Mouse (Mus musculus) myocyte (in vitro differentiated cells): ENCODE measurements around the gene Mink1. TPM values are rescaled to one million over a fixed set of nuclear protein-coding genes. Genes with fewer than 3 reads are reported as not detected.
"Not testable (repeated sequence)": the region's sequence is repeated elsewhere in the genome, so short reads cannot be mapped to it uniquely, and the experiment has no call there.

ENCODE experiments used
- H3K27me3 ChIP-seq: one replicate; pipeline ENCODE4 v1.6.1; 2011; ENCODE audit not compliant: control insufficient read depth, insufficient read depth, insufficient read length
- H3K36me3 ChIP-seq: one replicate; pipeline ENCODE4 v1.6.1; 2011; ENCODE audit not compliant: control insufficient read depth, insufficient read depth
- H3K4me2 ChIP-seq: one replicate; pipeline ENCODE4 v1.6.1; 2011; ENCODE audit warnings: low read depth, control low read depth
- H3K4me3 ChIP-seq: one replicate; pipeline ENCODE4 v1.5.1; 2011; ENCODE audit warnings: mild to moderate bottlenecking, control low read depth, moderate library complexity
- H3K79me2 ChIP-seq: one replicate; pipeline ENCODE4 v1.6.1; 2011; ENCODE audit not compliant: control insufficient read depth, insufficient read depth
- H3ac ChIP-seq: one replicate; pipeline ENCODE4 v1.6.1; 2011; ENCODE audit not compliant: control insufficient read depth, insufficient read length
- CEBPB ChIP-seq: IDR thresholded peaks from 2 replicates; pipeline ENCODE4 v1.6.1; 2011; ENCODE audit warnings: mild to moderate bottlenecking, moderate library complexity; ENCODE audit not compliant: poor library complexity, insufficient read depth, severe bottlenecking
- E2F4 ChIP-seq: IDR thresholded peaks from one replicate; pipeline ENCODE4 v1.6.1; 2011; ENCODE audit warnings: mild to moderate bottlenecking, control low read depth, moderate library complexity; ENCODE audit not compliant: insufficient read depth
- MAX ChIP-seq: IDR thresholded peaks from one replicate; pipeline ENCODE4 v1.6.1; 2011; ENCODE audit warnings: low read depth, mild to moderate bottlenecking, control low read depth
- MYOD1 ChIP-seq, 3 experiments: IDR thresholded peaks; one replicate each; pipeline ENCODE4 v1.6.1; 2011; ENCODE audit warnings: control low read depth in 2 of 3, low read depth in 2 of 3, mild to moderate bottlenecking in 2 of 3, moderate library complexity in 1 of 3; ENCODE audit not compliant: insufficient read length in 2 of 3, control insufficient read depth in 1 of 3
- MYOG ChIP-seq, 3 experiments: IDR thresholded peaks; one replicate each; pipeline ENCODE4 v1.6.1; 2011; ENCODE audit warnings: control low read depth in 2 of 3, low read depth in 2 of 3, mild to moderate bottlenecking in 2 of 3; ENCODE audit not compliant: insufficient read length in 2 of 3, control insufficient read depth in 1 of 3, insufficient read depth in 1 of 3
- POLR2A ChIP-seq: IDR thresholded peaks from one replicate; pipeline ENCODE4 v1.6.1; 2011; ENCODE audit warnings: low read depth, mild to moderate bottlenecking, control low read depth, moderate library complexity; ENCODE audit not compliant: insufficient read length
- POLR2AphosphoS2 ChIP-seq: IDR thresholded peaks from one replicate; pipeline ENCODE4 v1.6.1; 2011; ENCODE audit warnings: low read depth, control low read depth; ENCODE audit not compliant: insufficient read length
- REST ChIP-seq: IDR thresholded peaks from one replicate; pipeline ENCODE4 v1.6.1; 2011; ENCODE audit warnings: mild to moderate bottlenecking, control low read depth, moderate library complexity; ENCODE audit not compliant: insufficient read depth, insufficient read length
- SRF ChIP-seq: IDR thresholded peaks from one replicate; pipeline ENCODE4 v1.6.1; 2011; ENCODE audit warnings: low read depth; ENCODE audit not compliant: control insufficient read depth, insufficient read length
- TCF12 ChIP-seq: IDR thresholded peaks from one replicate; pipeline ENCODE4 v1.6.1; 2011; ENCODE audit warnings: mild to moderate bottlenecking, control low read depth; ENCODE audit not compliant: poor library complexity, insufficient read depth, severe bottlenecking
- TCF3 ChIP-seq: IDR thresholded peaks from one replicate; pipeline ENCODE4 v1.6.1; 2011; ENCODE audit warnings: low read depth, control low read depth; ENCODE audit not compliant: insufficient read length
- USF1 ChIP-seq: IDR thresholded peaks from one replicate; pipeline ENCODE4 v1.6.1; 2011; ENCODE audit warnings: low read depth, mild to moderate bottlenecking, control low read depth, moderate library complexity
- polyA plus RNA-seq: library from polyadenylated mRNA; unstranded; fragments of >200 nt; fragmentation: generic; extraction: Trizol; gene quantifications from one replicate; pipeline ENCODE4 v1.2.1, GENCODE M21; 2012; ENCODE audit warnings: missing spikeins

Gene Mink1
- polyA plus RNA-seq, 1 experiment, result 34.4 TPM

- Histone ChIP-seq H3K4me2 (peak within 1 kb of the TSS; percentile 93), H3K27me3 (no peaks in the 10 kb centered on the region), H3K79me2 (peaks cover 15% of the 10 kb centered on the region), H3K4me3 (peak within 1 kb of the TSS; percentile 81), H3K36me3 (peaks cover 12% of the 10 kb centered on the region), H3ac (peak within 1 kb of the TSS; percentile 13)
- TF ChIP-seq REST, result no peak
- no peak for TF ChIP-seq SRF
- peak; percentile 78 for TF ChIP-seq POLR2A
- peak; percentile 81 for TF ChIP-seq POLR2AphosphoS2
Measured at GRCm38 (mm10) chr11:70525184-70525678, 37.5 kb upstream of the Mink1 start, which contains the start of gene Psmb6. Gene Psmb6, plus strand, starts transcription at chr11:70525367.

- TF ChIP-seq REST (no peak), POLR2AphosphoS2 (no peak), MAX (no peak)
- H3ac ChIP-seq, result peak overlapping the region; percentile 13
- H3K27me3 ChIP-seq, result no peaks in the 10 kb centered on the region
- peaks cover 15% of the 10 kb centered on the region for H3K79me2 ChIP-seq
- H3K4me3 ChIP-seq, result peak overlapping the region; percentile 81
- H3K36me3 ChIP-seq, result peaks cover 12% of the 10 kb centered on the region
- peak overlapping the region; percentile 93 for H3K4me2 ChIP-seq
Measured at GRCm38 (mm10) chr11:70525726-70526125, 37.0 kb upstream of the Mink1 start.

- TF ChIP-seq MAX (no peak), E2F4 (no peak), MYOD1 (IDR thresholded peaks at IDR 0.05; ENCODE audit: control insufficient read depth in 1 of 3, insufficient read length in 2 of 3, low read depth in 2 of 3) (no peak), CEBPB (no peak), POLR2AphosphoS2 (no peak), TCF3 (no peak), REST (no peak), USF1 (no peak), SRF (no peak), MYOG (IDR thresholded peaks at IDR 0.05; ENCODE audit: control insufficient read depth in 1 of 3, insufficient read depth in 1 of 3, insufficient read length in 2 of 3, low read depth in 2 of 3) (no peak), TCF12 (no peak), POLR2A (no peak)
- H3ac ChIP-seq, result no peak overlapping the region
- H3K4me3 ChIP-seq, result peak overlapping the region; percentile 81
- peaks cover 12% of the 10 kb centered on the region for H3K36me3 ChIP-seq
- peaks cover 15% of the 10 kb centered on the region for H3K79me2 ChIP-seq
- no peaks in the 10 kb centered on the region for H3K27me3 ChIP-seq
- H3K4me2 ChIP-seq, result peak overlapping the region; percentile 93
Measured at GRCm38 (mm10) chr11:70526211-70526610, 36.5 kb upstream of the Mink1 start.

GRCm38 (mm10) chr11:70528610-70529009, 34.1 kb upstream of the Mink1 start:
- Histone ChIP-seq H3K27me3 (no peaks in the 10 kb centered on the region), H3K4me3 (no peak overlapping the region), H3K79me2 (peaks cover 15% of the 10 kb centered on the region), H3K36me3 (peaks cover 12% of the 10 kb centered on the region), H3ac (no peak overlapping the region), H3K4me2 (no peak overlapping the region)
- TF ChIP-seq POLR2A, result no peak
- no peak for TF ChIP-seq MYOG (IDR thresholded peaks at IDR 0.05; ENCODE audit: control insufficient read depth in 1 of 3, insufficient read depth in 1 of 3, insufficient read length in 2 of 3, low read depth in 2 of 3)
- TF ChIP-seq MAX, result no peak
- no peak for TF ChIP-seq USF1
- no peak for TF ChIP-seq CEBPB
- no peak for TF ChIP-seq MYOD1 (IDR thresholded peaks at IDR 0.05; ENCODE audit: control insufficient read depth in 1 of 3, insufficient read length in 2 of 3, low read depth in 2 of 3)
- TF ChIP-seq POLR2AphosphoS2, result peak; percentile 37
- TF ChIP-seq TCF12, result no peak

GRCm38 (mm10) chr11:70531065-70531464, 31.6 kb upstream of the Mink1 start:
- not testable (repeated sequence) for H3ac ChIP-seq, H3K4me3 ChIP-seq, H3K27me3 ChIP-seq, H3K4me2 ChIP-seq, H3K79me2 ChIP-seq
- peaks cover 12% of the 10 kb centered on the region for H3K36me3 ChIP-seq

- Histone ChIP-seq H3K79me2 (no peaks in the 10 kb centered on the region), H3K4me3 (no peak within 1 kb of the TSS), H3K4me2 (no peak within 1 kb of the TSS), H3ac (no peak within 1 kb of the TSS), H3K36me3 (peaks cover 7% of the 10 kb centered on the region), H3K27me3 (no peaks in the 10 kb centered on the region)
- TF ChIP-seq POLR2AphosphoS2 (no peak), POLR2A (no peak), TCF3 (no peak)
Measured at GRCm38 (mm10) chr11:70532839-70533238, 29.8 kb upstream of the Mink1 start, which contains the start of gene Gm40193. Gene Gm40193, minus strand, starts transcription at chr11:70532939.
